Mouse (Mus musculus): Measurements from ENCODE around the gene Tagap. TPM values are rescaled to one million over a fixed set of nuclear protein-coding genes. Genes with fewer than 3 reads are reported as not detected.
A peak's percentile ranks its signal among the peaks of the same experiment; 100 is the strongest.

The Tagap gene
- polyA plus RNA-seq, 1 experiment = 1.8 TPM

DNA sequence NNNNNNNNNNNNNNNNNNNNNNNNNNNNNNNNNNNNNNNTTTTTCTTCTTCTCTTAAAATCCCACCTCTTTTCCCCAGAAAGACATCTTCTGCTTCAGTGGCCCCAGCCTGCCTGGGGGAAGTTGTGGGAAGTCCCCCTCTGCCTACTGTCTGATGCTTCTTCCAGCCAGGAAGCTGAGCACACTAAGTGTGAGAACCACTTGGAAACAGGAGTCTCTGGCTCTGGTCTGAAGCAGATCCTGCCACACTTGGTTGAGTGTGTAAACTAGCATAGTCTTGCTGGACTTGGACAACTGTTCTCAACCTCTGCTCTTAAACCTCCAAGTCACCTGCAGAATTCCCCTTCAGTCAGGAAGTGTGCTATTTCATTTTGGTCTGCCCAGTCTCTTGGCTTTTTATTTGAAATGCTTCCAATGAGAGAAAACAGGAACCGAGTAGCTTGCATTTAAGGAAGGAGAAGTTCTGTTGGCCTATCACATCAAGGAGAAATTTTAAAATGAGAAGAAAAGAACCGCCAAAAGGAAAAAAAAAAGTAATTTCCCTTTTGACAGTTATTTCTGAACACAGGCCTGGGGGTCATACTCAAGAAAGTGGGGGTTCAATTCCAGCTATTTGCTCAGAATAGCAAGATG lies 11.1 kb upstream of the Tagap start:
- Histone ChIP-seq H3K27me3 (replicated peaks; ENCODE audit: control insufficient read depth, insufficient read depth, low read length) (no peaks in the 10 kb centered on the region; the same call in 1 of the 2 replicates), H3K4me1 (ENCODE audit: control insufficient read depth, insufficient read depth, low read length) (no peaks in the 10 kb centered on the region), H3K36me3 (ENCODE audit: control insufficient read depth, insufficient read depth, low read length) (no peaks in the 10 kb centered on the region), H3K27ac (ENCODE audit: insufficient read depth, low read depth, low read length) (no peak overlapping the region), H3K4me3 (ENCODE audit: insufficient read depth, low read depth, low read length) (no peak overlapping the region)
- DNase-seq = no peak
- TF ChIP-seq POLR2A (IDR thresholded peaks at IDR 0.05; ENCODE audit: low read depth, low read length) (no peak), CTCF (conservative IDR thresholded peaks at IDR 0.05; ENCODE audit: insufficient read depth, insufficient read length, low read depth, low read length) (no peak)
- 54% methylated on average over 2 of the region's 2 CpGs for WGBS

DNA sequence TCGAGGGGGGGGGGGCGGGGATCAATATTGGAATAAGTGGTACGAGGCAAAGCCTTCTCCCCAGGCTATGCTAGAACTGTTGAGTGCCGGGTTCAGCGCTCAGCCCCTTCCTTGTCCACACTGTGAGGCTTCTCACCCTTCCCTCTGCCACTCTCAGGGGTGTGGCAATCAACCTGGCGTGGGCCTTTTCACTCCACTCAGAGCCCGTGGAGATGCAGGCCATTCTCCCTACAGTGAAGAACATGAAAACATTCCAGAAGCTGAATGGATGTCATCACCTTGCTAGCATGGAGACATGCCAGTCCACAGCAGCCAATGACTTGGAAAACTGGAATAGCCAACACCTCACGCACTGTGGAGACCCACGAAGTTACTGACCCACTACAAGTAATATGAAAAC lies 10.0 kb upstream of the Tagap start:
- Histone ChIP-seq H3K4me1 (ENCODE audit: control insufficient read depth, insufficient read depth, low read length) (no peaks in the 10 kb centered on the region), H3K4me3 (ENCODE audit: insufficient read depth, low read depth, low read length) (no peak overlapping the region), H3K36me3 (ENCODE audit: control insufficient read depth, insufficient read depth, low read length) (no peaks in the 10 kb centered on the region), H3K27me3 (replicated peaks; ENCODE audit: control insufficient read depth, insufficient read depth, low read length) (no peaks in the 10 kb centered on the region; the same call in 1 of the 2 replicates), H3K27ac (ENCODE audit: insufficient read depth, low read depth, low read length) (no peak overlapping the region)
- TF ChIP-seq POLR2A (IDR thresholded peaks at IDR 0.05; ENCODE audit: low read depth, low read length) = no peak
- TF ChIP-seq CTCF (conservative IDR thresholded peaks at IDR 0.05; ENCODE audit: insufficient read depth, insufficient read length, low read depth, low read length) = no peak
- DNase-seq = no peak
- 80% methylated on average over 9 of the region's 9 CpGs for WGBS

DNA sequence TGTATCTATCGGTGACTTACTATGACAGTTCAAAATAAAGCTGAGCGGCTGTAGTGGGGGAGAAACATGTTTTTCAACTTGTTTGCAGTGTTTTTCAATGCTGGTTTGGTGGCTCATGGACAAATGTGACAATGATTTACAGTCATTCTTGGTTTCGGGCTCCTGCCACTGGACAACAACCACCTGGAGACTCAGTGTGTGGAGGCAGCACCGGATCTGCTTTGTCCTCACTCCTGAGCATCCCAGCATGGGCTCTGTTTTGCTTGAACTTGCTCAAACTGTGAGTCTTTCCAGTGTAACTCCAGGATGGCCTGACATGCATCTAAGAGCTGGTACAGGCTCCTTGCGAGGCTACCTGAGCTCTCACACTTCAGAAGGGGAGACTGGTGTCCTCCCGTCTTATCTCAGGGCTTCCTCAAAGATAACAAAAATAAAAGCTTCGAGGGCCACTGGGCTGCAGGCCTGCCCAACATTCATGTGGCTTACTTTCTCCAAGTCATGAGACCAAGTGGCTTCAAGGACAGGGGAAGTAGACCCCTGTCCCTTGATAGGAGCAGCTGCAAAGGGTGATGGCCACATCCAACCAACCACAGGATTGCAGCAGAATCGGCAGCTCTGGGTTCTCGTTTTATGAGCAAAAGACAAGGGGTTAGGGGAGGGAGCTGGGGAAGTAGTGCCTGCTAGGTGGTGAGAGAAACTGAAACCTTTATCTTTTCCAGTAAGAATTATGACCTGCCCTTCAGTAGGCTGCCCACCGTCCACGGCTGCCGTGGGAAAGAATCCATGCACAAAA lies 8.8 kb upstream of the Tagap start:
- TF ChIP-seq POLR2A (IDR thresholded peaks at IDR 0.05; ENCODE audit: low read depth, low read length) (no peak), CTCF (conservative IDR thresholded peaks at IDR 0.05; ENCODE audit: insufficient read depth, insufficient read length, low read depth, low read length) (no peak)
- no peak overlapping the region for H3K4me3 ChIP-seq (ENCODE audit: insufficient read depth, low read depth, low read length)
- no peaks in the 10 kb centered on the region; the same call in 1 of the 2 replicates for H3K27me3 ChIP-seq (replicated peaks; ENCODE audit: control insufficient read depth, insufficient read depth, low read length)
- no peaks in the 10 kb centered on the region for H3K36me3 ChIP-seq (ENCODE audit: control insufficient read depth, insufficient read depth, low read length)
- WGBS = 52% methylated on average over 12 of the region's 12 CpGs
- H3K27ac ChIP-seq (ENCODE audit: insufficient read depth, low read depth, low read length) = no peak overlapping the region
- DNase-seq = peak; percentile 10
- H3K4me1 ChIP-seq (ENCODE audit: control insufficient read depth, insufficient read depth, low read length) = no peaks in the 10 kb centered on the region

DNA sequence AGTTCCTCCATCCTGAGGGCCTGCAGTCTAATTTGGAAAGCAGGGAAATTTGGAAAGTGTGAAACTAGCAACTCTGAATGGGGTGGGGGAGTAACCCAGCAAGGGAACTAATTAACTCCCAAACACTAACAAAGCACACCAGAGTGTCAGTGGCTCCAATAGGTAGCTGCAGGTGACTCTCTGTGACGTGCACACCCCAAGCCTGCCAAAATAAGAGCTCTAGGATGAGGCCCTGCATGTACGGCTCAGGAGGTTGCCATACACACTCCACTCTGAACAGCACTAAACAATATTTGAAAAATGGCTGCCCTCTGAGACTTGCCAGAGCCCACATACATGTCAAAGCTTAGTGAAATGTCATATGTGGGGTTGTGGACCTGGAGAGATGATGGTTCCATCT lies 7.4 kb upstream of the Tagap start:
- 87% methylated on average over 2 of the region's 2 CpGs for whole genome bisulfite sequencing
- DNase-seq = no peak
- H3K27ac ChIP-seq (ENCODE audit: insufficient read depth, low read depth, low read length) = no peak overlapping the region
- peaks cover 4% of the 10 kb centered on the region; the same call in 1 of the 2 replicates for H3K4me1 ChIP-seq (ENCODE audit: control insufficient read depth, insufficient read depth, low read length)
- H3K36me3 ChIP-seq (ENCODE audit: control insufficient read depth, insufficient read depth, low read length) = no peaks in the 10 kb centered on the region
- H3K4me3 ChIP-seq (ENCODE audit: insufficient read depth, low read depth, low read length) = no peak overlapping the region
- no peak for TF ChIP-seq CTCF (conservative IDR thresholded peaks at IDR 0.05; ENCODE audit: insufficient read depth, insufficient read length, low read depth, low read length)
- no peak for TF ChIP-seq POLR2A (IDR thresholded peaks at IDR 0.05; ENCODE audit: low read depth, low read length)
- no peaks in the 10 kb centered on the region for H3K27me3 ChIP-seq (replicated peaks; ENCODE audit: control insufficient read depth, insufficient read depth, low read length)

DNA sequence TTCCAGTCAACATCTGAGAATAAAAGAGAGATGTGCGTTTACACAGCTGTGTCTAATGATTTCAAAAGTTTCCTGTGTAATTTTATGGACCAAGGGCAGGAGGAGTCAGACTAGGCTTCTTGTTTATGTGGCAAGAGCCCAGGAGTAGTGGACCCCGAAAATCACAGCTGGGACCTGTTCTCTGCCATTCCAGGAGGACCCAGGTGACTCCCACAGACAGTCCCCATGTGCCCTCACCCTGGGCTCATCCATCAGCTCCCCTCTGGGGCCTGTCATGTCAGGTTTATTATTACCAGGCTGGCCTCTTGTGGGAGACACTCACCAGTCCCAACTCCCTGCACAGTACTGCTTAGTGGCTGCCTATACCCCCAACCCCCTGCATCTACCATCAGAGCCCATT lies 6.6 kb upstream of the Tagap start:
- no peak overlapping the region for H3K27ac ChIP-seq (ENCODE audit: insufficient read depth, low read depth, low read length)
- no peak for DNase-seq
- WGBS = 70% methylated on average over 2 of the region's 2 CpGs

DNA sequence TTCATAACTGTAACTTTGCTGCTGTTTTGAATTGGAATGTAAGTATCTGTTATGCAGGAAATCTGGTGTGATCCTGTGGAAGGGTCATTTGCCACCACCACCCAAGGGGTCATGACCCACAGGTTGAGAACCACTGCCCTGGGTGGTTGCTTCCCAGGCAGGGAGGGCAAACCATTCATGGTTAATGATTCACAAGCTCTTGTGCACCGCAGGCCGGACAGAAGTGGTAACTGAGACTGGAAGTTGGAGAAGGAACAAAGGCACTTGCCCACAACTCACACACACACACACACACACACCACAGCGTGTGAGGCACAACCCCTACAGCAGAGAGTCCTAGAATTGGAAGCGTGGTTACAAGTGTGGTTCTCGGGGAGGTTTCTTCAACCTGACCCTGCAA lies 3.2 kb upstream of the Tagap start:
- peak; percentile 68 for DNase-seq
- no peaks in the 10 kb centered on the region for H3K36me3 ChIP-seq (ENCODE audit: control insufficient read depth, insufficient read depth, low read length)
- TF ChIP-seq CTCF (conservative IDR thresholded peaks at IDR 0.05; ENCODE audit: insufficient read depth, insufficient read length, low read depth, low read length) (no peak), POLR2A (IDR thresholded peaks at IDR 0.05; ENCODE audit: low read depth, low read length) (no peak)
- H3K27ac ChIP-seq (ENCODE audit: insufficient read depth, low read depth, low read length) = no peak overlapping the region
- peaks cover 4% of the 10 kb centered on the region; the same call in 1 of the 2 replicates for H3K4me1 ChIP-seq (ENCODE audit: control insufficient read depth, insufficient read depth, low read length)
- H3K27me3 ChIP-seq (replicated peaks; ENCODE audit: control insufficient read depth, insufficient read depth, low read length) = no peaks in the 10 kb centered on the region
- 39% methylated on average over 5 of the region's 5 CpGs for WGBS
- H3K4me3 ChIP-seq (ENCODE audit: insufficient read depth, low read depth, low read length) = no peak overlapping the region

More for the DNA sequence above, 6.6 kb upstream of the Tagap start:
- H3K36me3 ChIP-seq (ENCODE audit: control insufficient read depth, insufficient read depth, low read length) = no peaks in the 10 kb centered on the region
- no peaks in the 10 kb centered on the region for H3K27me3 ChIP-seq (replicated peaks; ENCODE audit: control insufficient read depth, insufficient read depth, low read length)
- no peak overlapping the region for H3K4me3 ChIP-seq (ENCODE audit: insufficient read depth, low read depth, low read length)
- peaks cover 4% of the 10 kb centered on the region; the same call in 1 of the 2 replicates for H3K4me1 ChIP-seq (ENCODE audit: control insufficient read depth, insufficient read depth, low read length)
- no peak for TF ChIP-seq CTCF (conservative IDR thresholded peaks at IDR 0.05; ENCODE audit: insufficient read depth, insufficient read length, low read depth, low read length)
- TF ChIP-seq POLR2A (IDR thresholded peaks at IDR 0.05; ENCODE audit: low read depth, low read length) = no peak

DNA sequence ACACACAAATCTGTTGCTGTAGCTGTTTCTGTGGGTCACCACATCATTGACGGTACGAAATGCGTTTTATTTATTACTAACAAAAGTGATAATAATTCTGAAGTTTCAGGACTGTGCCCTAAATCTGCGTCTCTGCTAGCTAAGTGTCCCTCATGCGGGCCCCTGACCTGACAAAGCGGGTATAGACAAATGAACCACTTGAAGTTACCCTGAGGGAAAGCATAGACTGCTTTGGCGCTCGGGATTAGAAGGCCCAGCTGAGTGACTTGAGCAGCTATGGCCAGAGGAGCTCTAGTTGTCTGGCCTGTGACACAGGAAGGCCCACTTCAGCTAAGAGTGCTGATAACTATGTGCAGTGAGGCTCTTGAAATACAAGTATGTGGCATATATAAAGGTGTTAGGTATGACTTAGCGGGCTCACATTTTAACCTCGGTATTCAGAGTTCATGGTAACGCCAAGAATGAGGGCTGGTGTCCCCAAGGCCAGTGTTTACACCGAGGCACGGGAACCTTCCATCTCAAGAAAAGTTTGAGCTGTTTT lies 1.5 kb upstream of the Tagap start:
- Histone ChIP-seq H3K4me3 (ENCODE audit: insufficient read depth, low read depth, low read length) (no peak overlapping the region), H3K27ac (ENCODE audit: insufficient read depth, low read depth, low read length) (no peak overlapping the region), H3K4me1 (ENCODE audit: control insufficient read depth, insufficient read depth, low read length) (peaks cover 4% of the 10 kb centered on the region; the same call in 1 of the 2 replicates), H3K36me3 (ENCODE audit: control insufficient read depth, insufficient read depth, low read length) (no peaks in the 10 kb centered on the region), H3K27me3 (replicated peaks; ENCODE audit: control insufficient read depth, insufficient read depth, low read length) (no peaks in the 10 kb centered on the region)
- TF ChIP-seq CTCF (conservative IDR thresholded peaks at IDR 0.05; ENCODE audit: insufficient read depth, insufficient read length, low read depth, low read length) = no peak
- no peak for TF ChIP-seq POLR2A (IDR thresholded peaks at IDR 0.05; ENCODE audit: low read depth, low read length)
- WGBS = 95% methylated on average over 13 of the region's 13 CpGs
- DNase-seq = no peak
